Mouse (Mus musculus): ENCODE results near the gene Psen2. TPM values are rescaled to one million over a fixed set of nuclear protein-coding genes. Genes with fewer than 3 reads are reported as not detected.

Psen2 gene
- polyA plus RNA-seq, 1 experiment, result not detected

- Histone ChIP-seq H3K4me1 (ENCODE audit: control insufficient read depth, insufficient read depth, low read length) (peaks cover 37% of the 10 kb centered on the region), H3K4me3 (ENCODE audit: insufficient read depth, low read depth, low read length) (no peak overlapping the region), H3K27ac (ENCODE audit: insufficient read depth, low read depth, low read length) (no peak overlapping the region; the same call in 1 of the 2 replicates)
- 70% methylated on average over 4 of the region's 4 CpGs for WGBS
- TF ChIP-seq CTCF (IDR thresholded peaks at IDR 0.05; ENCODE audit: insufficient read depth, low read depth, low read length) (no peak), POLR2A (IDR thresholded peaks at IDR 0.05; ENCODE audit: insufficient read depth, low read depth, low read length) (no peak)
These were observed 70.4 kb downstream of the Psen2 start for GRCm38 (mm10) chr1:180192866-180193265.

- WGBS, result 59% methylated on average over 7 of the region's 7 CpGs
- no peak for TF ChIP-seq CTCF (IDR thresholded peaks at IDR 0.05; ENCODE audit: insufficient read depth, low read depth, low read length)
- TF ChIP-seq POLR2A (IDR thresholded peaks at IDR 0.05; ENCODE audit: insufficient read depth, low read depth, low read length), result no peak
These were observed 71.5 kb downstream of the Psen2 start for GRCm38 (mm10) chr1:180191651-180192220.

GRCm38 (mm10) chr1:180191112-180191511 is 72.1 kb downstream of the Psen2 start:
- TF ChIP-seq CTCF (IDR thresholded peaks at IDR 0.05; ENCODE audit: insufficient read depth, low read depth, low read length) (no peak), POLR2A (IDR thresholded peaks at IDR 0.05; ENCODE audit: insufficient read depth, low read depth, low read length) (no peak)
- Histone ChIP-seq H3K27ac (ENCODE audit: insufficient read depth, low read depth, low read length) (no peak overlapping the region), H3K4me3 (ENCODE audit: insufficient read depth, low read depth, low read length) (no peak overlapping the region; the same call in 1 of the 2 replicates), H3K4me1 (ENCODE audit: control insufficient read depth, insufficient read depth, low read length) (peaks cover 35% of the 10 kb centered on the region)
- WGBS, result 49% methylated on average over 8 of the region's 8 CpGs

More at GRCm38 (mm10) chr1:180191651-180192220, 71.5 kb downstream of the Psen2 start:
- Histone ChIP-seq H3K4me1 (ENCODE audit: control insufficient read depth, insufficient read depth, low read length) (peaks cover 37% of the 10 kb centered on the region), H3K4me3 (ENCODE audit: insufficient read depth, low read depth, low read length) (no peak overlapping the region; the same call in 1 of the 2 replicates), H3K27ac (ENCODE audit: insufficient read depth, low read depth, low read length) (no peak overlapping the region)

- Histone ChIP-seq H3K27ac (ENCODE audit: insufficient read depth, low read depth, low read length) (no peak overlapping the region), H3K4me1 (ENCODE audit: control insufficient read depth, insufficient read depth, low read length) (peaks cover 23% of the 10 kb centered on the region), H3K4me3 (ENCODE audit: insufficient read depth, low read depth, low read length) (no peak overlapping the region)
- TF ChIP-seq CTCF (IDR thresholded peaks at IDR 0.05; ENCODE audit: insufficient read depth, low read depth, low read length) (no peak), POLR2A (IDR thresholded peaks at IDR 0.05; ENCODE audit: insufficient read depth, low read depth, low read length) (no peak)
- WGBS, result 84% methylated on average over 4 of the region's 4 CpGs
These were observed 74.3 kb downstream of the Psen2 start for GRCm38 (mm10) chr1:180188951-180189350.

- TF ChIP-seq POLR2A (IDR thresholded peaks at IDR 0.05; ENCODE audit: insufficient read depth, low read depth, low read length) (no peak), CTCF (IDR thresholded peaks at IDR 0.05; ENCODE audit: insufficient read depth, low read depth, low read length) (no peak)
- WGBS, result 86% methylated on average over 3 of the region's 3 CpGs
- Histone ChIP-seq H3K27ac (ENCODE audit: insufficient read depth, low read depth, low read length) (no peak overlapping the region), H3K4me3 (ENCODE audit: insufficient read depth, low read depth, low read length) (no peak overlapping the region), H3K4me1 (ENCODE audit: control insufficient read depth, insufficient read depth, low read length) (peaks cover 9% of the 10 kb centered on the region)
These were observed 76.9 kb downstream of the Psen2 start for GRCm38 (mm10) chr1:180186371-180186770.

- Histone ChIP-seq H3K4me3 (ENCODE audit: insufficient read depth, low read depth, low read length) (no peak overlapping the region), H3K4me1 (ENCODE audit: control insufficient read depth, insufficient read depth, low read length) (peaks cover 5% of the 10 kb centered on the region; the same call in 1 of the 2 replicates), H3K27ac (ENCODE audit: insufficient read depth, low read depth, low read length) (no peak overlapping the region)
- TF ChIP-seq CTCF (IDR thresholded peaks at IDR 0.05; ENCODE audit: insufficient read depth, low read depth, low read length) (no peak), POLR2A (IDR thresholded peaks at IDR 0.05; ENCODE audit: insufficient read depth, low read depth, low read length) (no peak)
- WGBS, result 83% methylated on average over 5 of the region's 5 CpGs
These were observed 77.4 kb downstream of the Psen2 start for GRCm38 (mm10) chr1:180185877-180186276.

GRCm38 (mm10) chr1:180184768-180185167 is 78.5 kb downstream of the Psen2 start:
- H3K27ac ChIP-seq (ENCODE audit: insufficient read depth, low read depth, low read length), result no peak overlapping the region
- no peaks in the 10 kb centered on the region for H3K4me1 ChIP-seq (ENCODE audit: control insufficient read depth, insufficient read depth, low read length)
- TF ChIP-seq CTCF (IDR thresholded peaks at IDR 0.05; ENCODE audit: insufficient read depth, low read depth, low read length) (no peak), POLR2A (IDR thresholded peaks at IDR 0.05; ENCODE audit: insufficient read depth, low read depth, low read length) (no peak)
- 77% methylated on average over 7 of the region's 7 CpGs for WGBS
- H3K4me3 ChIP-seq (ENCODE audit: insufficient read depth, low read depth, low read length), result no peak overlapping the region

- no peak overlapping the region for H3K27ac ChIP-seq (ENCODE audit: insufficient read depth, low read depth, low read length)
- 93% methylated on average over 6 of the region's 6 CpGs for WGBS
- no peaks in the 10 kb centered on the region for H3K4me1 ChIP-seq (ENCODE audit: control insufficient read depth, insufficient read depth, low read length)
- no peak for TF ChIP-seq CTCF (IDR thresholded peaks at IDR 0.05; ENCODE audit: insufficient read depth, low read depth, low read length)
- TF ChIP-seq POLR2A (IDR thresholded peaks at IDR 0.05; ENCODE audit: insufficient read depth, low read depth, low read length), result no peak
- no peak overlapping the region for H3K4me3 ChIP-seq (ENCODE audit: insufficient read depth, low read depth, low read length)
These were observed 79.6 kb downstream of the Psen2 start for GRCm38 (mm10) chr1:180183525-180184159.

- Histone ChIP-seq H3K4me1 (ENCODE audit: control insufficient read depth, insufficient read depth, low read length) (no peaks in the 10 kb centered on the region), H3K27ac (ENCODE audit: insufficient read depth, low read depth, low read length) (no peak overlapping the region), H3K4me3 (ENCODE audit: insufficient read depth, low read depth, low read length) (no peak overlapping the region)
- TF ChIP-seq POLR2A (IDR thresholded peaks at IDR 0.05; ENCODE audit: insufficient read depth, low read depth, low read length) (no peak), CTCF (IDR thresholded peaks at IDR 0.05; ENCODE audit: insufficient read depth, low read depth, low read length) (no peak)
- WGBS, result 91% methylated on average over 3 of the region's 3 CpGs
These were observed 80.5 kb downstream of the Psen2 start for GRCm38 (mm10) chr1:180182731-180183130.

Measured in olfactory bulb, adult 2 months (tissue).